Comparison of ENCODE assay signal across 17 mouse cellular contexts in the genomic region with DNA sequence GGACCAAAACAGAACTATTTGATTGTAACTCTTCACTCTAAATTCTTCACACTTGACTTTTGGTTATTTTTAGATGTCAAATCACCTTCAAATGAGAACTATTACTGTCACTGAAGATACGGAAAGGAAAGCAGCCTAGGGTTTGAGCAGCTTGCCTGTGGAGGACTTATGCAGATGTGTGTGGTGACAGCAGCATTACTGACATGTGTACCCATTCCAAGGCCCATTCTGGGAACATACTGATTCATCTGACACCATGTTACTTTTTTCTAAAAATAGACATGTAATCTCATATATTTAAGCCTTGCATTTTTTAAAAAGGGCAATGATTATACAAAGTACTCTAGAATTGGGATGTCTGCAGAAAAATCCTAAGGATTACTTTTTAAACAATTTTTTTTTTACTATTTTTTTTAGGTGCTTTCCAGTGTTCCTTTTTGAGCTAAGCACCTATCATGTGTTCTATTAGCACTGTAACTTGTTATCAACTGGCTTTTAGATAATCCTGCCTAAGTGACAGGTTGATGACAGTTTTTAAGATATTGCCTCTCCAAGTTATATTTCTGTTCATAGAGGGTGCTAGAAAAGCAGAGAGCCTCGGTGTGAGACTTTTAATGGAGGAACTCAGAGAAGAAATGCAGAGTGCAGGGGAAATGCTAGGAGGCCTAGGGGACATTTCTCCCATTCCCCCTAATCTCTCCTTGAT.
"Had no signal": no experiment of that assay in that cellular context is flagged by ENCODE, and none has a peak within 500 bp of the region (broad histone marks: within the 10 kb centered on the region; RNA-seq: fewer than 3 reads in every experiment).

No protein-coding gene starts in this region.

- H3K4me3 ChIP-seq: kidney, embryonic 15.5 days; limb, embryonic 15.5 days; liver, embryonic 13.5 days; midbrain, embryonic 15.5 days; neural tube, embryonic 12.5 days had no signal

- ATAC-seq: liver, postnatal 0 days; lung, postnatal 0 days; midbrain, embryonic 15.5 days had no signal

- H3K4me2 ChIP-seq: kidney, embryonic 15.5 days; limb, embryonic 15.5 days; liver, embryonic 13.5 days; midbrain, embryonic 11.5 days; midbrain, embryonic 15.5 days; neural tube, embryonic 12.5 days had no signal

- H3K36me3 ChIP-seq: kidney, embryonic 15.5 days; limb, embryonic 15.5 days; liver, embryonic 13.5 days; midbrain, embryonic 15.5 days; neural tube, embryonic 12.5 days had no signal

- DNase-seq: kidney, postnatal 25 days; layer of hippocampus, adult 9-11 months; layer of hippocampus, postnatal 36 days; liver, embryonic 13.5 days; liver, postnatal 0 days; lung, postnatal 36 days; retina, postnatal 1 day; right cerebral cortex, postnatal 4 days; spleen, adult 18-20 months; thymus, adult 18-20 months; thymus, postnatal 14 days had no signal

- H3K4me1 ChIP-seq: kidney, embryonic 15.5 days; limb, embryonic 15.5 days; neural tube, embryonic 12.5 days had no signal

- H3K9ac ChIP-seq: kidney, embryonic 15.5 days; limb, embryonic 15.5 days; liver, embryonic 13.5 days; liver, postnatal 0 days; midbrain, embryonic 15.5 days; neural tube, embryonic 12.5 days had no signal

- H3K27ac ChIP-seq: kidney, embryonic 15.5 days; limb, embryonic 15.5 days; liver, embryonic 13.5 days; midbrain, embryonic 15.5 days; neural tube, embryonic 12.5 days had no signal

- H3K9me3 ChIP-seq: kidney, embryonic 15.5 days; limb, embryonic 15.5 days; liver, embryonic 13.5 days; midbrain, embryonic 15.5 days; neural tube, embryonic 12.5 days had no signal

- H3K27me3 ChIP-seq: kidney, embryonic 15.5 days; limb, embryonic 15.5 days; liver, embryonic 13.5 days; midbrain, embryonic 15.5 days; neural tube, embryonic 12.5 days had no signal
